Mouse (Mus musculus) kidney, adult 9 months (tissue): ENCODE measurements around the gene Tnfsfm13.
"Not testable (repeated sequence)": the region's sequence is repeated elsewhere in the genome, so short reads cannot be mapped to it uniquely, and the experiment has no call there.

Source experiments
- DNase-seq: peaks from one replicate; pipeline ENCODE4 v3.0.0; 2022

Gene Tnfsfm13

DNA sequence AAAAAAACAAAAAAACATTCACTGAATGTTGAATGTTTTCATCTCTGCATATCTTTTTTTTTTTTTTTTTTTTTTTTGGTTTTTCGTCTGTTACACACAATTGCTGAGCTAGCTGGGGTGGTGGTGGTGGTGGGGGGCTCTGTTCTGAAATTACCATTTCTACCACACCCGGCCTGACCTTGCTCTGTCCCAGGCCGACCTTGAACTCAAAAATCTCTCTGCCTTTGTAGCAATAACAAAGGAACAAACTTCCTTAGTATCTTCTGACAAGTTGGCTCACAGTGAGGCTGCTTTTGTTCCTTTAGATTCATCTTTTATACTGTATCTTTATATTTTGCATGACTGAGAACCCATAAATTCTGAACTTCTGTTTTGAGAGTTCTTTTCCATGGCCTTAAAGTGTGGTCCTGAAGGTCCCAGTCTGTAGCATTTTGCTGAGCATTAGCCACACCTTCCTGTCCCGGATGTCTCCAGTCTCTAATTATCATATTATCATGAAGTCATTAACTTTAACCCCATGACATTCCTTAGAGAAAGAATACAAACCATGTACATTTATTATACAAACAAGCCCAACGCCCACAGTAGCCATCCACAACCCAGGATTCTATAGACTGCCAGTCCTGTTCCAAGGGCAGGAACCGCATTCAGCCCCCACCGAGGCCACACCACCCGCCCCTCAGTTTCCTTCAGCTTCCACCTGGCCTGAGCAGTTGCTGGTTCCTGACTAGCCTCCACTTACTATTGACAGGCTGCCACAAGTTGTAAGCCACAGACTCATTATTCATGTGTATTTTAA is 8.1 kb upstream of the Tnfsfm13 start:
- DNase-seq, result no peak

DNA sequence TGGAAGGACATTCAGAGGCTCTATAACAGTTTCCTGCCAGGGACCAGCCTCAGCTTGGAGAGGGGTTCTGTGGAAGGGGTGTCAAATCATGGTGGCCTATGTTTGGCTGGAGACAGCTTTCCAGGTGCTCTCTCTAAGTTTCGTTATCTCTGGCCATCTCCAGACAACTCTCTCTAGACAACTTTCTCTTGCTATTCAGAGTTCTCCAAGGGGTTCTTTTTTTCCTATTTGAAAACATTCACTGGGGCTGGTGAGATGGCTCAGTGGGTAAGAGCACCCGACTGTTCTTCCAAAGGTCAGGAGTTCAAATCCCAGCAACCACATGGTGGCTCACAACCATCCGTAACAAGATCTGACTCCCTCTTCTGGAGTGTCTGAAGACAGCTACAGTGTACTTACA is 7.5 kb upstream of the Tnfsfm13 start:
- DNase-seq, result not testable (repeated sequence)

DNA sequence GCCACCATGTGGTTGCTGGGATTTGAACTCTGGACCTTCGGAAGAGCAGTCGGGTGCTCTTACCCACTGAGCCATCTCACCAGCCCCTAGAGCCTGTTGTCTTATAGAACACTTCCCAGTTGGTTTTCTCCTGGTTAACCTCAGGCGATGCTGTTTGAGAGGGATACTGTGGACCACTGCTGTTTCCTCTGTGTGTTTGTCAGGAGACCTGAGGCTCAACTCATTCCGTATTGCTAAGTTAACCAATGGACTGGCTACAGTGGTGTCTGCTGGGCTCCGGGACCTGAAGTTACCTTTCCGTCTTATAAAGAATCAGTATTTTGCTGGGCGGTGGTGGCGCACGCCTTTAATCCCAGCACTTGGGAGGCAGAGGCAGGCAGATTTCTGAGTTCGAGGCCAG is 7.0 kb upstream of the Tnfsfm13 start:
- DNase-seq, result not testable (repeated sequence)

DNA sequence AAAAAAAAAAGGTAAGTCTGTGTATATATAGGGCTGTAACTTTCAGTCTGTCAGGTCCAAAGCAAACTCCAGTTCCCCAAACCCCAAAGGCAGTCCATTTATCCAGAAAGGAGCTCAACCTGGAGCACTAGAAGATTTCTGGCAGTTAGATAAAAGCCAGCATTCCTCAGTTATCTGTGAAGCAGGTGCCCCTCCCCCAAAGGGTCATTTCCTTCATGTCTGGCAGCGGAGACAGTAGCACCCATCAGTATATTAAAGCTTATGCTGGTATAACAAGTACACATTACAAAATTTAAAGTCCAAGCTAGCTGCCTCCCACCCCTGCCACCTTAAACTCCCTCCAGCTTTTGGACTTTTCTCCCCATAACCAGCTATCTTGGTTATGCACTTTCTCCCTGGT is 3.7 kb upstream of the Tnfsfm13 start:
- no peak for DNase-seq

DNA sequence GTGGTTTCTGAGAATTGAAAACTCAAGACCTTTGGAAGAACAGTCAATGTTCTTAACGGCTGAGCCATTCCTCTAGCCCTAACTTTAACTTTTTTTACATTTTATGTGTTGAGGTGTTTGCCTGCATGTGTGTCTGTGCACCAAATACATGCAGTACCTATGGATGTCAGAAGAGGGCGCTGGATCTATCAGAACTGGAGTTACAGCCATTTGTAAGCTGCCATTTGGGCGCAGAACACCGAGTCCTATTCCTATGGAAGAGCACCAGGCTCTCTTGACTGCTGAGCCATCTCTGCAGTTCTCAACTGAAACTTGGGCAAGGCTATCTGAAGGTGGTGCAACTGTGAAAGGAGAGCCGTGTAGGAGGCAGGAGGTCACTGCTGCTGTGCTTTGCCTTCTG is 2.7 kb upstream of the Tnfsfm13 start:
- no peak for DNase-seq

DNA sequence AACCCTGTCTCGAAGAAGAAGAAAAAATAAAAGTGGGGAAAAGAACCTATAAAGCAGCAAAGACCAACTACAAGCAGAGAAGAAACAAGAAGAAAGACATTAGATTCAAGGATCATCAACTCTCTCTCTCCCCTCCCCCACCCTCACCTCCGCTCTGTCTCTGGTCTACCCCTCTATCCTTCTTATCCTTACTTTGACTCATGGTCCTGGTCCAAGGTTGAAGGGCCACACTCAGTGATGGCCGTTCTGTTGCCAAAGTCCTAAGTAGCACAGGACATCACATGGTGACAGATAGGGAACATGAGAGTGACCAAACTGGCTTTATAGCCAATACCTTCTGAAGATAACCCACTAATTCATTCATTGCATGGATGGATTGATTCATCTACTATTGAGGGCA is 1.5 kb upstream of the Tnfsfm13 start:
- DNase-seq, result no peak

DNA sequence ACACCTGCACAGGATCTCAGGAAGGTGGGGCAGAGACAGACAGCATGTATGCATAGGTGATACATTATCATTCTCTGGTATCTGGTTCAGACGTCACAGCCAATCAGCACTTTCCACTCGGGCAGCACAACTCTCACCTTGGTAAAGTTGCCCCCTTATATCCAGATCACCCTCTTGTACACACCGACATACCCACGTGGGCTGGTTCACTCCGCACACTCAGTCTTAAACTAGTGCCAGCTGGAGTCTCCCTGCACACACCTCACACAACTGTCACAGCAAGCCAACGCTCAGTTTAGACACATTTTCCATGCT is 895 bp downstream of the Tnfsfm13 start:
- DNase-seq, result no peak

DNA sequence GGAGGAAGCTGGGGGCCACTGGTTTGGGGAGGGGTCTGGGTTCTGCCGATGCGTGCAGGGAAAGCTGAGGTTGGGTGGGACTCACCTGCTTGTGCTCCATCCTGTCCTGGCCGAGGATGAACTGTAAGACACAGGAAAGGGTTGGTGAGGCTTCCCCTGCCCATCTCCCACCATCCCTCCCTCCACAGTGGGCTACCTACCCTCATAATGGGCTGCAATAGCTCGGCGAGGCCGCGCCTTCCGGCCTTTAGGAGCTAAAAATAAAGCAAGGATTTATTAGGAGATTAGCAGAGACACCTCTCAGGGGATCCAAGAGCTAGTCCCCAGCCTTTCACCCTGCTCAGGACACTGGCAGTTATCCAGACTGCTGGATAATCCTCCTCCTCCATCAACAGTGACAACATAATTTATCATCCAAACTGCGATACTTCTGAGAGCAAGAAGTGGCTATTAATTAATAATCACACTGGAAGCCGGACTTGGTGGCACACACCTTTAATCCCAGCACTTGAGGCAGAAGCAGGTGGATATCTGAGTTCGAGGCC is 2.4 kb downstream of the Tnfsfm13 start:
- DNase-seq, result peak; percentile 55

DNA sequence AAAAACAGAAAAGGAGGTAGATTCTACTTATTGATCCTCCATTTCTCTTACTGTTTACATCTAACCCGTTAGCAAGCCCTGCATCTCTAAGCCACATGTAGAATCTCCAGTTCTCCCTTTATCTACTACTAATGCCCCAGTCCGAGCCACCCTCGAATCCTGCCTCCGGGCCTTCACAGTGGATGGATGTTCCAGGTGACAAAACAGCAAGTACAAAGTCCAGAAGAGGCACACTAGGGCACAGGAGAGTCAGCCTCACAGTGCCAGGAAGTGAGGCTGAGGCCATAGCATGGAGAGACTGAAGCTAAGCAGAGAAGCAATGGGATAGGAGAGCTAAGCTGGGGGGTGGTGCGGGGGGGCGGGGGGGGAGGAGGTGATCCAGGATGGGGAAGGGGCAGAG is 3.0 kb downstream of the Tnfsfm13 start:
- DNase-seq, result peak; percentile 87

DNA sequence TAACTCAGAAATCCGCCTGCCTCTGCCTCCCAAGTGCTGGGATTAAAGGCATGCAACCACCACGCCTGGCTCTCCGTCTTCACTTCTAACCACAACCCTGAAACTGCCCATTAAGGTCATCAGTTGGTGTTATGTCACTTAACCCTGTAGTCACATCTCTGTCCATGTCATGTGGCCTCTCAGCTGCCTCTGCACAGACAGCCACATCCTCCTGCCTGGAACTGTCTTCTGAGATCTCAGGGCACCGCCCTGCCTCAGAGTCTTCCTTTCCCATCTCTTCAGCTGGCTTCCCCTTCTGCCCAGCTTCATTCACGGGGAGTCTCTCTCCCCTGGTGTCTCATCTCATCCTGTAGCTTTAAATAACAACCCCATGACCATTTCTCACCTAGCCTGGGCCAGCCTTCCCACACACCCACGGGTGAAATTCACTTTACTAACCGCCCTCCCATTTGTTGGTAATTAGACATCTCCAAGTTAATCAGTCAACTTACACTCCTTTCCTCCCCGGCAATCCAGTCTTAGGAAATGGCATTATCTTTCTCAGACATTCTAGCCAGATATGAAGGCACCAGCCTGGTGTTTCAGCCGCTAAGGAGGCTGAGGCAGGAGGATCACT is 3.6 kb downstream of the Tnfsfm13 start:
- DNase-seq, result peak; percentile 73

DNA sequence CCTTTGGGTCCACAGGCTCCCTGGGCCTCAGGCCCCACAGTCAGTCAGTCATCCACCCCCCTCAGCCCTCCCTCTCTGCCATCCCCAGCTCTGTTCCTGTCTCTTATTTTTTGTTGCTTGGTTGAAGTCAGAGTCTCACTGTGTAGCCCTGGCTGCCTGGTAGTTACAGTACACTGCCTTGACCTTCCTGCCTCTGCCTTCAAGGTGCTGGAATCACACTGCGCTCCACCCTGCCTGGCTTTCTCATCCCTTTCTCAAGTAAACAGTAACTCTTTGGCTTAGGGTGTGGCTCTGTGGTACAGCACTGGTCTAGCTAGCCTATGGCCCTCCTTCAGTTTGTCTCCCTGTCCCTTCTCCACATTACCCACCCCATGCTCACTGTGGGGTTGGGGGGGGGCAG is 6.0 kb downstream of the Tnfsfm13 start:
- peak; percentile 79 for DNase-seq

DNA sequence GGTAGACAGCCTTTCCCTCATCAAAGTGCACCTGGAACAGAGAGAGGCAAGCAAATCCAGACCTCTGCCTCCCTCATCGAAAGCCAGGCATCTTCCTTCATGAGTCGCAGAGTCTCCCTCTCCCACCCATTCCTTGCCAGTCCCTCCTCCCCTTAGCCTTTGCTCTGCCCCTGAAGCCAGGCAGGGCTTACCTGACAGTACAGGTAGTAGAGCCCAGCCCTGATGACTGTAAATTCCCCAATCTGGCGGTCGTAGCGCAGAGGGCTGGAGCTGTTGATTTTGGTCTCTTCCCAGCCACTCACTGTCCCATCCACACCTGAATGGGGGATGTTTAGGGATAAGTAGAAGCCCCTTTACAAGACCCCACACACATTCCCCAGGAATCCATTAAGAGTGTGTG is 8.8 kb downstream of the Tnfsfm13 start:
- DNase-seq, result no peak

DNA sequence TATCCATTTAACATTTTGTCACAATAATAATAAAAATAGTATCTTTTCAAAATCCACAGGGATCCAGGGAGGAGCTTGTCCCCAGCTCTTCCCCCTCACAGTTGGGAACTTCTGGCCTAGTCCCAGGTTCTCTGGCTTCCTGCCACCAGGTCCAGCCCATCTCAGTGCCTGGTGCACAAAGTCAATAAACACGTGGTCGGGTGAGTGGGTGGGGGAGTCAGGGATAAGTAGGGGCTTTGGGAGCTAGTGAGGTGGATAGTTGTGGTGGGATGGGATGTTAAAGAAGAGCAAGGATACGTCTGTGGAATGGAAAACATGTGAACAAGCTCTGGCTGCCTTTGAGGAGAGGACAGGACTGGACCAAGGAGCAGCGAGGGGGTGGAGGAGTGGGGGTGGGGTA is 9.5 kb downstream of the Tnfsfm13 start:
- peak; percentile 82 for DNase-seq

DNA sequence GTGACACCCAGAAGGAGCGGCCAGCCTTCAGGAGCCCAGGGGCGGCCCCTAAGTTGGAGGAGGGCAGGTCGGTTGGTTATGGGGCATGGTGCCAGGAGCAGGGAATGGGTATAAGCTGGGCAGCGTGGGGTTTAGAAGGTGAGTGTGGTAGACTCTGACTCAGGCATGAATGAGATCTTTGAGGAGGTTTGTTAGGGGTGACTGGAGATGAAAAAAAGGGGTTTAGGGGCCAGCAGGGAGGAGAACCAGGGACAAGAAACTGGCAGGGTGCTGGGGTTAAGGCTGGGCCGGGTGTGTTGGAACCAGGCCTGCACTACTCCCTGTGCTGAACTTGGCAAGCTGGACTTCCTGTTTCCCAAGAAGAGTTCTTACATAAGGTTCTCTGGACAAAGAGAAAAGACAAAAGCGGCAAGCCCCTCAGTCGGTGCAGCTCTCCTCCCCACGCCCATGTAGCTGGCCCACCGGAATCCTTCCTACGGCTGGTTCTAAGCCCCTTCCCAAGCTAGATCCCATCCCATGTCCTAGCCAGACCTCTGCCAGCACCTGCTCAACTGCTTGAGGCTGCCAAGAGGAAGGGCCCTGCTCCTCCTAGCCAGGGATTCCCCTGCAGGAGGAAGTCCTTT is 10.3 kb downstream of the Tnfsfm13 start, which contains the start of gene Tnfsf13:
Tnfsf13 (minus strand) TSS at position 259 of the 623 bp plus-strand sequence.
- DNase-seq, result peak; percentile 96

DNA sequence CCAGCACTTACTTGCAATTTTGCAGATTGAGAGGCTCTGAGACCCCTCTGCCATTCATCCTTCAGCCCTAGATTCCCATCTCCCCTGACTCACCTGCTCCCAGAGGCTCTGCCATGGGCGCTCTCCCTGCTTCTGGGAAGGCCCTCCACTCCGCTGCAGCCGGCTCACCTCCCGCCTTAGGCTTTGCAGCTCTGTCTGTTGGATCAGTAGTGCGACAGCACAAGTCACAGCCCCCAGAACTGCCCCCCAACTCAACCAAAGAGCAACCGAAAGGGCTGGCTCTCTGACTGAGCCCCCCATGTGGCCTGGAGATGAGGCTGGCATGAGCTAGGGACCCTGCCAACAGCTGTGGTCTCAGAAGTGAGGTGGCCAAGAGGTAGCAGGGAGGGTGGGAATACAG is 11.0 kb downstream of the Tnfsfm13 start:
- DNase-seq, result no peak

DNA sequence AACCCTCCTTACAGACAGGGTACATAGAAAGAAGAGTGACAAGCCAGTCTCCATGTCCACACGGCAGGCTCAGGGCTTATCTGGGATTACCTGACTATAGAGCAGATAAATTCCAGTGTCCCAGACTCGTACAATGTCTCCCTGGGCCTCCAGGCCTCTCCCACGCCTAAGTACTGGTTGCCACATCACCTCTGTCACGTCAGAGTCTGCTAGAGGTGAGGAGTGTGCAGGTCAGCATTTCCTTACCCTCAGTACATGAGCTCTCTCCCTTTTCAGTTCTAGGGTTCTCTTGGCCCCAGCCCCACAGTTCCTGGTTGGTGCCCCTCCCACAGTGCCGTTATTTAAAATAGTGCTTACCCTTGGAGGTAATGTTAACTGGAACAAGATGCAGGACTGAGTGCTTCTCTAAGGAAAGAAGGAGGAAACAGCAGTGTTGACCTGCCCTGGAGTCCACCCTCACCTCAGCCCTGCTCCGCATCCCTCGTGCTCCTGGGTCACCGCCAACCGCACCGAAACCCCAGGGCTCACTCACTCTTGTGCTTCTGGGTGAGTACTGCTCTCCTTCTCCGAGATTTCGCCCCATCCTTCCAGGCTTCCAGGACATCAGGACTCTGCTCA is 11.7 kb downstream of the Tnfsfm13 start:
- peak; percentile 40 for DNase-seq

DNA sequence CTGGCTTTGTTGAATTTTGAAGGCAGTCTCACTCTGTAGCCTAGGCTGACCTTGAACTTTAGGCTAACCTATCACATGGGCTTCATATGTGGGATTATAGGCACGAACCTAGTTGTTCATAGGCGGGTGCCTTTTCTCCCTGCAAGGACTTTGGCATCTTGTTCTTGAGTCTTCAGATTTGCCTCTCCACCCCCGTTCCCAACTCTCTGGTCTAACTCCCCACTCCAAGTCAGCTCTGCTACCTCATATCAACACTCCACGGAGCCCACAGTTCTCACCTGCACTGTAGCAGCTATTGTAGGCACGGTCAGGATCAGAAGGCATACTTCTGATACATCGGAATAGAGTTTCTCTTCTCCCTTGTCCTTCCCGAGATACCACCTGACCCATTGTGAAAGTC is 12.3 kb downstream of the Tnfsfm13 start:
- no peak for DNase-seq

DNA sequence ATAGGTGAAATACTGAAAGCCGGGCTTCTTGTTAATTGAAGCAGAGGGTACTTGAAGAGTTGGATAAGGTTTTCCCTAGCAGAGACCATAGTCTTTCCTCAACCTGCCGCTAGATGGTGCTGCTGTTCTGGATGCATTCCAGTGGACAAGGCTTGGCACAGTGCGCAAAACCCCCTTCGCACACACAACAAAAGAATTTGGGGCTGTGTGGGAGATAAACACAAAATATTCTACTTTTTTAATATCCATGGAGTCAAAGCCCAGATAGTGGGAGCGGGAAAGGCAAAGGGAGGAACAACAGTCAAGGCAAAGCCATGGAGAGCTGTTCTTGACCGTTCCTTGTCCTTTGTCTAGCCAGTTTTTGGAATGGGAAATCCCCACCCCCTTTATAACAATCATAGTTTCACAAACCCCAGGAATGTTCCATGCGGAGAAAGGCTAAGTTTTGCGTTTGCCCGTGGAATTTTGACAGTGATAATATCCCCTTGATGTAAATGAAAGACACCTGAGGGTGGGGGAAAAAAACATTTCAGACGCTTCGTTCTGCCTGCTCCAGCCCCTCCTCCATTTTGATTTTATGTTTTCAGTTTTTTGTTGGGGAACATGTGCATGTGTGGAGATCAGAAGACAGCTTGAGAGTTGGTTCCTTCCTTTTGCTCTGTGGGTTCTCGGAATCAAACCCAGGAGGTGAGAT is 12.9 kb downstream of the Tnfsfm13 start:
- DNase-seq, result peak; percentile 93

DNA sequence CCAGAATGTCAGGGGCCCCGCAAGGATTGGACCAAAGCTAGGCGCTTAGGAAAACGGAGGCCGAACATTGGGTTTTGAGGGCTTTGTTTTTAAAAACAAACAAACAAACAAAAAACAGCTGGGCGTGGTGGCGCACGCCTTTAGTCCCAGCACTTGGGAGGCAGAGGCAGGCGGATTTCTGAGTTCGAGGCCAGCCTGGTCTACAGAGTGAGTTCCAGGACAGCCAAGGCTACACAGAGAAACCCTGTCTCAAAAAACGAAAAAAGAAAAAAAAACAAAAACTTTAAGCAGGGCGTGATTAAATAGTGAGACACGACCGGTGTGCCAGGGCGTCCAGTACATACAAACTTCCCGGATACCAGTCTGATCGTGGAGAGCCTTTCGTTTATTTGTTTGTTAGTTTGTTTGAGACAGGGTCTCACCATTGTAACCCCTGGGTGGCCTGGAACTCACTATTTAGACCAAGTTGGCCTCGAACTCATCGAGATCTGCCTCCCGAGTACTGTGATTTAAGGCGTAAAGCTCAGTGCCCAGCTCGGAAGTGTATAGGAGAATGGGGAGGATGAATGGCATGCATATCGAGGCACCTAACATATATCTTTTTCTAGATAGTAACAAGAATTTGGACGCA is 13.6 kb downstream of the Tnfsfm13 start:
- no peak for DNase-seq

DNA sequence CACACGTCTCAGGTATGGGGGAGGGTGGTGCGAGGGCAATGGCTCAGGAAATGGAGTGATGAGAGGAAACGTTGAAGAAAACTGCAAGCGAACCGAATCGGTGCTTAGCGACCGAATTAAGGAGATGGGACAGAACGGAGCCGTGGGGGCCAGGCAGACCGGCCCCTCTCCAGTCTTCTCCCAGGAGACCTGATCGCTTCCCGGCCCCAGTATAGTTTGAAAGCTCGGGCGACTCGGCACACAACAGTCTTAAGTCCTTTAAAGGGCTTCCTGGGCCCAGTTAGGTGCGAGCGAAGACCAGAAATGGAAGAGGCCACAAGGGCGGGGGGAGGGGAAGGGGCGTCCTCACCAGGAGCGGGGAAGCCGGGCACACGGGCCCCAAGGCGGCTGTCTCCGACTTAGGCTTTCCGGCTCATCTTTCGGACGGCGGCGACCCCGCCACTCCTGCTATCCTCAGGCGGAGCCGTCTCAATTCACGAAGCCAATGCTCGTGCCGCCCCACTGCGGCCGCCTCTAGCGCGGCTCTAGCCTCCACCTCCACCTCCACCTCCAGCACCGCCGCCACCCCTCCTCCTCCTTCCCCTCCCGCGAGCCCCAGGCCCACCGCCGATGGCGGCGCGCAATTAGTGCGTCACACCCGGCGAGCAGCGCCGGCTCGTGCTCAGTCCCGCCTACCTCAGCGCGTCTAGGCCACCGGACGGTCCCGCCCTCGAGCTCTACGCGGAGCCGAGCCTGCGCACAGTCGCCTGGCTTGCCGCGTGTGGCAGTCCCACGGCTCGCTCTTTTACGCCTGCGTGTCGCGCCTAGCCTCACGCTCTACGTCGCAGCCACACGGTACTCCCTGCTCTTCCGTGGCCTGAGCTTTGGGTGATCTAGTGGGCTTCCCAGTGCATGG is 14.3 kb downstream of the Tnfsfm13 start, which contains the start of gene Senp3:
Senp3 (minus strand) TSS at position 771 of the 895 bp plus-strand sequence.
- DNase-seq, result peak; percentile 95
